Mouse (Mus musculus) right cerebral cortex, adult 18-20 months (tissue): ENCODE results near the gene Selenos.

Experiments used
- DNase-seq: peaks from one replicate; pipeline ENCODE4 v3.0.0; 2022; ENCODE audit warnings: mixed read lengths

Selenos gene

DNA sequence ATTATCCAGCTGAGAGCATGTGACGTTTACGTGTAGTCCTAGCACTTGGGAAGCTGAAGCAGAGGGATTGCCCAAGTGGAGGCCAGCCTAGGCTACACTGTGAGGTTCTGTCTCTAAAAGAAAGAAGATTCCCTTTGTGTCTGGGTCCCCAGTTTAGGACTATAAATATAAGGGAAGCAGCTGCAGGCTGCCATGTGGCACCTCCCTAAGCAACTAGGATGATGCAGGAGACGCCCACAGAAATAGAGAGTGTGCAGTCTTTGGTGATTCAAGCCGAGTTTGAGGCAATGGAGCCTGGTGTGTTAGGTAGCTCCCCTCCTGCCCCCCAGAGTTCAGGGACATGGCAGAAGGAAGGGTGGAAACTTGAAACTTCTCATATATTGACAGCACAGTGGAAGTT, 8.2 kb downstream of the Selenos start:
- DNase-seq: peak; percentile 75

DNA sequence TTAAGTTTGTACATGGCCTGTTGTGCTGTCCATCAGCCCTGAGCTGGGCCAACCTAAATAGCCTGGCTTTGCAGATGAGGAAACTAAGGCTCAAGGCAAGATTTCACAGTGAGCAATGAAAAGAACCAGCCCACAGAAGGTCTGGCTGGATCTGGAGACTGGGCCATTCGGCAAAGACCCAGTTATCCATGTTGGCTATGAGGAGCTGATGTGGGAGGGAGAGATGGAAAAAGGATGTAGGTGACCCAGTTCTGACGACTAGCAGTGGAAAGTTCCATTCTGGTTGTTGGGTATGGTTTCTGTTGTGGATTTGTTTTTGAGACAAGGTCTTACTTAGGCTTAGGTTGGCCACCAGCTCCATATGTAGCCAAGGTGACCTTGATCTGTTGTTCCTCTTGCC, 8.6 kb downstream of the Selenos start:
- peak; percentile 48 for DNase-seq

DNA sequence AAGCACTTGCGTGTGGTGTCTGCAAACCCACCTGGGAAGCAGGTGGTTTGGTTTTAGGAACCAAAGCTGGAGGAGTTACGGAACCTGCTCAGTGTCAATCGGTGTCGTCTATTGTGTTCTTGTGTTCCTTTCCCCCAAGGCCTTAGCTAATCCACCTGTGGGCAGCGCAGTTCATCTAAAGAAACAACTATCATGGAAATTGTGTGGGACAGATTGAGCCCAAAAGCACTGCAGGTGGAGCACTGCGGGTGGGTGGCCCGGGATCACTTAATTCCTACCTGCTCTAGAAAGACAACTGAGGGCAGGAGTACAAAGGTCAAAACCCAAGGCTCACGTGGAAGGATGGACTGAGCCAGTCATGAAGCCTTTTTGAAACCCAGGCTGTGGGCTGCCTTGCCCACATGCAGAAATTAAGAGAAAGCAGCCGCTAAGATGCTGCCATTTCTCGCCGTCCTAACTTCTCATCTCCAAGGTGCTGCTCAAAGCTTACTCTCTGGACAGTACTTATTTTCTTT, 11.3 kb downstream of the Selenos start:
- DNase-seq: no peak

DNA sequence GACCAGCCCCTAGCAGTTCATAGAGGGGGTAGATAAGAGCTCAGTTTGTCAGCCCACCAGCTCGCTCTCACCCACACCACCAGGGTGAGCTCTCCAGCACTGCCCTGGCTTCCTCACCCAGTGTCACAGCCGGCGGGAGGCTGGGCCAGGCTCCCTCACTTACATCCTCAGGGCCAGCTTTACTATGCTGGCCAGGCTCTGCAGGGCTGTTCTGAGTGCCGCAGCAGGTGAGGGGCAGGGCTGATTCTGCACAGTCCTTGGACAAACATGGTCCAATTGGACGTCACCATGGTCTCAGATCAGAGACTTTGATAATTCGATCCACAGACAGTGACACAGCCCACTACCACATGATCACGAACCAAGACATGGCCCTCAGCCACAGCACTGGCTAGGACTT, 12.1 kb downstream of the Selenos start:
- DNase-seq: no peak

DNA sequence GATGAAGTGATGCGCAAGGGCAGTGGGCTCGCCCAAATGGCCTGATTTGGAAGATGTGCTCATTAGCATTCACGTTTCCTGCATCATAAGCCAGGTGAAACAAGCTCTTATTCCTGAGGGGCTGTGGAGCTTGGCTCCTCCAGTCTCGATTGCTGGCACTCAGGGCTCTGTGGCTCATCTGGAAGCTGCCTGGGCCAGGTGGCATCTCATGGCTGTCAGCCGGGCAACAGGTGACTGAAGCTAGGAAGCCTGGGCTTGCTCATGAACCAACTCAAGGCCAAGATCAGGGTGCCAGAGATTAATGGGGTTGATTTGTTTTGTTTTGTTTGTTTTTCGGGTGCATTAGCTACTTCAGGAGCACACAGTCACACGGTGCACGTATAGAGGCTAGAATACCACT, 13.2 kb downstream of the Selenos start:
- DNase-seq: no peak

DNA sequence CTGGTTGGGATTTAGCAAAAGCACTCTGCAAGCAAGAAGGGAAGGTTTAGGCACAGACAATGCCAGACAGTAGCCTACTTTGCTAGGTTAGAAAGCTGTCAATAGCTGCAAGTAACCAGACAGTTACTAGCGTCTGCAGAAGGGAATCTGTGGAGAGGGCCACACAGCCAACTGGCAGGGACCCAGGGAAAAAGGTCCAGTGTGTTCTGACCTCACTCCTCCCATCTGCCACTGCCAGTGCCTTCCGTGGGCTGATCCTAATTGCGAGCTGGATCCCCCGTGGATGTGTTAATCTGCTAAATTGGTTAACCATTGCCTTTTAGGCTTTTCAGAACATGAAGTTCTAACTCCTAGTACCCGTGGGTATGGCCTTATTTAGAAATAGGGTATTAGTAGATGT, 14.7 kb downstream of the Selenos start:
- no peak for DNase-seq

DNA sequence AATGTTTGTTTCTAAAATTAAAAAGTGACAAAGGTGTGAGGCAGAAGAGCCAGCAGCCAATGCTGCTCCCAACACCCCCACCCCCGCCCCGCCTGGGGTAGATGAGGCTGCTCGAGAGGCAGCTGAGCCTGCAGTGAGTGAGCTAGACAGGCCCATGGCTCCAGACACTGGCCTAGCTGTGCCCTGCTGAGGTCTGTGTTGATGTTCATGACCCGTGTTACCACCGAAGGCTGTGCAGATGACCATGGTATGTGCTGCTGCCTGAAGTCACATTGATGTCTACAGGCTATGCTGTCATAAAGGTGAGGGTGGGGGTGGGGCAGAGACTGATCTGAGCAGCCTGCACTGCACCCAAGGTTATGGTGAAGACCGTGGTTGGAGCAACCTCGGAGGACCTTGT, 19.4 kb downstream of the Selenos start:
- no peak for DNase-seq

DNA sequence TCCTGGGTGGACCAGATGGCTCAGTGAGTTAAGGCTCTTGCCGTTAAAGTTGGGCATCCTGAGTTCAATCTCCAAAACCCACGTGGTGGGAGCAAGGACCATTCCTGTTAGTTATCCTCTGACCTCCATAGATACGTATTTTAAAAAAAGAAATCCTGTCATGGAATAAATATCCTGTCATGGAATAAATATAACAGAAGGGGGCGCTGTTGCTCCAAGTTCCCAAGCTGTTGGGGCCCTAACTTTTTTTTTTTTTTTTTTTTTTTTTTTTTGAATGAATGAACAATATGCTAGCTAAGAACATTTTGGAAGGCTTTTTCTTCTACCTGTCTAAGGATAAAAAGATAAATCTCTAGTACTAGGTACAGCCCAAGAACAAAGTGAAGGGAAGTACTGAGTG, 22.4 kb downstream of the Selenos start:
- no peak for DNase-seq

DNA sequence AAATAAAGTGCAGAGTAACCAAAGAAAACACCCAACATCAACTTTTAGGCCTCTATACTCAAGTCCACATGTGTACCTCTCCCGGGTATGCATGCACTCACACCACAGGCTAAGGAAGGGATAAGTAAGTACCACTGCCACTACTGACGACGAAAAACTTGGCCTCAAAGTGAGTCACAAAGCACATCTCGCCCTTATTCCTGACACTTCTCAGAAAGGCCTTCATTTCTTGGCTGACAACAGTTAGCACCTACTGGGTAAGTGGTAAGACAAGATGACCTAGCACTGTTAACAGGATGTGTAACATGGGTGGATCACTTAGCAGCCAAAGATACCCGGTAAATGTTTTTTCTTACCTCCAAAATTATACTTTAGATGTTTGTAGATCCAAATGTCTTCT, 25.1 kb downstream of the Selenos start:
- DNase-seq: no peak

DNA sequence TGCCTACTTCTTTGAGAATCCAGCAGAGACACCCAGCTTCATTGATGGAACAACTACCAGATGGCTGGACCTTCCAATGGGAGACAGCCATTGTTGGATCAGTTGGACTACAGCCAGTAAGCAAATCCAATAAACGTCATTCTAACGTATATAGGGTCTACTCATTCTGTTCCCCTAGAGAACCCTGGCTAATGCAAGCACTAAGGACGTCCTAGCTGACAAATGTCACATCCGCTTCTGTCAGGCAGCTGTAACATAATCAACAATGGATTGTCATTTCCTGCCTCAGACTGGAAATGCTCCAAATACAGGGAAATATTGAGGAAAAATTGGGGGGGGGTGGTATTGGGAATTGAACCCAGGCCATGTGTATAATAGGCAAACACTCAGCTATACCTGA, 26.3 kb downstream of the Selenos start:
- no peak for DNase-seq

DNA sequence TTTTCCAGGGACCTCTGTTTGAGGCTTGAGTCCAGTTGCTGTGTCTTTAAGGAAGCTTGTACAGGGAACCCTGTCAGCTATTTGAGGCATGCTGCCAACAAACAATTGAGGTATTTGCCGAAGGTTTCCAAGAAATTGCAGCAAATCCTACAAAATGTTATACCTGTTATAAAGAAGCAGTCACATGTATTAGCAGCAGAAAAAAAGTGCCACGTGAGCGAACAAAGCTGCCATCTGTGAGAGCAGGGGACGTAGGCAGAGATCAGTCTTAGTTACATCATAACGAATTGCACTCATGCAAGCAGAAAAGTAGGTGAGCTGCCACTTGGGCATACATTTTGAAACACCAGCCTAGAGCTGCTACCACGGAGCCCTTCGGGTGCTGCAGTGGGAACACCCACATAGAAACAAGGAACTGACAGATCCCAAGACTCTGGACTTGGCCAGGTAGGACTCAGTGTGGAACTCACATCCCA, 27.2 kb downstream of the Selenos start:
- peak; percentile 25 for DNase-seq

DNA sequence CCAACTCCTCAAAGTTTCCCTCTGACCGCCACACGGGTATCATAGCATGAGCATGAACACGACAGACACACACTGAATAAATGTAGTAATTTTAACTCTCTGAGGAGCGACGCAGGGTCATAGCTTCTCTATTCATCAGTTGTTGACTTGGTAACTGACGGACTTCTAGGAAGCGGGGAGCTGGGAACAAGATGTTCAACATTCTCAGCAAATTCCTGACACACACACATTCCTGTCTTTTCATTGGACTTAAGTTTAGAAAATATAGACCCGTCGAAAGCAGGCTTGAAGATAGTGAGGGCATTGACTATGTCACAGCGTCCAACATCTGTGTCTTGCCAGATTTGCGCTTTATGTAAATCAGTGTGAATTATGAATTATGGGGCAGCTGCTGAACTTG, 27.8 kb downstream of the Selenos start:
- no peak for DNase-seq

DNA sequence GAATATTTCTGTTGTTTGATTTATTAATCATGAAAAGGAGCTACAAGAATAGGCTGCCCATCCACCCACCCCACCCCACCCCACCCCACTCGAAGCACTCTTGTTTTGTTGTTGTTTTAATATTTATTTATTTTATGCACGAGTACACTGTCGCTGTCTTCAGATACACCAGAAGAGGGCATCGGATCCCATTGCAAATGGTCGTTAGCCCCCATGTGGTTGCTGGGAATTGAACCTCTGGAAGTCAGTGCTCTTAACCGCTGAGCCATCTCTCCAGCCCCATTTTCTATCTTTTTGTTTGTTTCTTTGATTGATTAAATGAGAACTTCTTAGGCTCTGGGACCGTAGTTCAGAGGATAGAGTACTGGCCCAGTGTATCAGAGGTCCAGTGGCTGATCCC, 28.5 kb downstream of the Selenos start:
- DNase-seq: peak; percentile 24

DNA sequence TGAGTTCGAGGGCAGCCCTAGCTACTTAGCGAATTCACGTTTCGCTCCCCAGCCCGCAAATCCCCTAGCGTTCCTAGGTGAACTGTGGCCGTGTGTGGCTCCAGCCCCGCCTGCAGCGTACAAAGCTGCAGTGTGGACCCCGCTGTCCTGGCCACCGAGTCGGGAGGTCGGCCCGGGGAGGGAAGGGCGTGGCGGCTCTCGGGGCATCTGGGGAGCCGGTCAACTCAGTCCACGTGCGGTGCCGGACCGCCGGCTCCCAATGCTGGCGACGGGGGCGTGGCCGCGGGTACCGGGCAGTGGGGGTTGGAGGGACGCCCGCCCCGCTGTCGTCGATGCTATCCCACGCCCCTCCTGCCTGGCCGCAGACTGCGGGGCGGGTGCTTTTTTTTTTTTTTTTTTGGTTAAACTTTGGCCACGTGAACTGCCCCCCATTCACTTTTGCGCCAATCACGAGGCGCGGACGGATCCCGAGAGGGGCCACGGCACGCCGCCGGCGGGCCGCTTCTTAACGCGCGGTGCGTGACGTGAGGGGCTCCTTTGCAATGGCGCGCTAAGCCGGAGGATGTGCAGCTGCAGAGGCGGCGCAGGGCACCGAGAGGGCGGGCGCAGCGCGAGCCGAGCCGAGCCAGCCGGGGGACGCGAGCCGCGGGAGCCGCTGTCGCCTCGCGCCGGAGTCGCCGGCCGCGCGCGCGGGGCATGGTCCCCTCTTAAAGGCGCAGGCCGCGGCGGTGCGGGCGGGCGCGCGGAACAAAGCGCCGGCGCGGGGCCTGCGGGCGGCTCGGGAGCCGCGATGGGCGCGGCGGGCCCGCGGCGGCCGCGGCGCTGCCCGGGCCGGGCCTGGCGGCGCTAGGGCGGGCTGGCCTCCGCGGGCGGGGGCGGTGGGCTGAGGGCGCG, 29.8 kb downstream of the Selenos start, which contains the start of gene Chsy1:
Gene Chsy1 (plus strand): TSS at position 555 of the 894 bp plus-strand sequence.
- DNase-seq: peak; percentile 92

DNA sequence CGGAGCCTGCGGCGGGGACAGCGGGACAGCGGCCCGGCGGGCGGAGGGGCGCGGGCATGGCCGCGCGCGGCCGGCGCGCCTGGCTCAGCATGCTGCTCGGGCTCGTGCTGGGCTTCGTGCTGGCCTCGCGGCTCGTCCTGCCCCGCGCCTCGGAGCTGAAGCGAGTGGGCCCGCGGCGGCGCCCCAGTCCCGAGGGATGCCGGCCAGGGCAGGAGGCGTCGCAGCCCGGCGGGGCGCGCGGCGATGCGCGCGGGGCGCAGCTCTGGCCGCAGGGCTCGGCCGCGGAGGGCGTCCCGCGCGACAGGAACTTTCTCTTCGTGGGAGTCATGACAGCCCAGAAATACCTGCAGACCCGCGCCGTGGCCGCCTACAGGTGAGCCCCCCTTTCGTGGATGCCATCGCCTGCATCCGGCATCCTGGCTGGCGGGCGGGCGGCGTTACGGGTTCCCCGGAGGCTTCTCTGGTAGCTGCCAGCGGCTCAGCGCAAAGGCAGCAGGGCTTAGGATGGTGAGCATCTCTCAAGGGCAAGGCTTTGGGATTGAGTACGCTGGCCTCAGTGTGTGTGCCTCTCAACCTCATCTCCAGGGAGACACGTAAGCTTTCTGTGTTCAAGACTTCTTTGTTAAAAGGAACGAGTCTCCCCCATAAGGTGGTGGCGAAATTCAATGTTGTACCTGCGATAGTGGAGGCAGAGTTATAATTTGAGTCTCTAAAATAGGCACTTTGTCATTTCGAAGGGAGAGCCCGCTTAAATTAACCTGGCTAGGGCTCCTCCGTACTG, 30.6 kb downstream of the Selenos start:
- DNase-seq: peak; percentile 29

DNA sequence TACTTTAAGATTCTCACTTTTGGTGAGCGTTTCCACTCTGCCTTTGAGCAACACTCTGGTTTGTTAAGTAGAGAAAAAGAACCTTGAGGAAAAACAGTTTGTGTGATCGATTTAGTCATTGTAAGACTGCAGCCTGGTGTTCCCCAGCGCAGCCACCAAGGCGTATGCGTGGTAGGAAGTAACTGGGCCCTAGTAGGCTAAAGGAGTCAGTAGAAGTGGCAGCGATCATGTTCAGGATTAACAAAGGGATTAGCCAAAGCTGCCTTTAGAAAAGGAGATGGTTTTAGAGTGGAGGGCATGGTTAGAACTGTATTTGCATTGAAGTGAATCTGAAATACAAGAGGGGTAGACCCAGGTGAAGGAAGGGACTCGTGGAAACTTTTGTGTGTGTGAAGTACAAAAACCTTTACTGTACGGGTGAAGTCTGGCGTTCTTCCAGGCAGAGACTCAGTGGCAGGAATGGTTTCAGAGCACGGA, 31.2 kb downstream of the Selenos start:
- no peak for DNase-seq

DNA sequence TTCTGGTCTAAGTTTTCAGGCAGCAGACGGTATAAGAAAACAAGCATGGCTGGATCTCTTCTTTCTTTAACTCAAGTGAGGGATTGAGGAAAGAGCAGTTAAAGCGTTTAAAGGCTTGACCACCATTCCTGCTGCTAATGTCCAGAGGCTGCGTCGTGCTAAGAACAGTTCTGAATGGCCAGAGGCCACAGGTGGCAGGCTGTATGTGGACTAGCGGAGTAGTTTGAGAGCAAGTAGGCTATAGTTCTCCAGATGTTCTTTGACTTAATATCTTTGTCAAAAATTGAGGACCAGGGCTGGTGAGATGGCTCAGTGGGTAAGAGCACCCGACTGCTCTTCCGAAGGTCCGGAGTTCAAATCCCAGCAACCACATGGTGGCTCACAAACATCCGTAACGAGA, 31.8 kb downstream of the Selenos start:
- DNase-seq: no peak

DNA sequence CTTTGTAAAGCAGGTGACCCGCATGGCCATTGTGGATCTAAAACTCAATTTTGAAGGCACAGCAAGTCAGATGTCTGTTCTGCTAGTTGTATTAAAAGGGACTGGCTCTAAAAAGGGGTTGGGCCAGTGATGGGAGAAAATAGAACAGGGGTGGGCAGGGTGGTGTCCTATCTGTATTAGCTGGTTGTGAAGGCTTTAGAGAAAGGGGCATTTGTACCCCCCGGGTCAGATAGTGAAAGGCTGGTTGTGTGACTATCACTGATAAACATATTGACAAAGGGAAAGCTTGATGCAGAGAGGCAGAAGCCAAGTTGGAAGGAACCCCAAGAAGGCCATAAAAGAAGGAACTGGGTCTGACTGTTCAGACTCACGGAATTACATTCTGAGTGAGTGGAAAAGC, 34.1 kb downstream of the Selenos start:
- no peak for DNase-seq

DNA sequence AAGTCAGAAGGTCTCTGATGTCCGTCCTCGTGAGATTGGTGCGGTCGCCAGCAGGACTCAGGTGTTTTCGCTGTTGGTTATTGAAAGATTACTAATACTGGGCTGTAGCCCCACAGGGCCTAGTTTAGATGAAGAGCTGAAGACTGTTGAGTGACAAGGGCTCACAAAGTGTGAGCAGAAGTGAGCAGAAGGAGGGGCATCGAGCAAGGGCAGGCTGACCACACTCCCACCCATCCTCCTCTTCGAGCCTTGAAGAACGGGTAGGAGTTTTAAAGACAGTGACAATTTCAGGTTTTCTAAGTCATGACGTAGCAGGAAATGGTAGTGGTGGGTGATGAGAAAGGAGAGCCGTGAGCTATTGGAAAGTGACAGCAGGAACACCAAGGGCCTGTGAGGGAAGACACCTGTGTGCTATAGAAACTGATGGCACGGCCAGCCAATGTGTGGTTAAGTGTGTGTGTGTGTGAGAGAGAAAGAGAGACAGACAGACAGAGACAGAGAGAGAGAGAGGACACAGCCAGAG, 36.4 kb downstream of the Selenos start:
- DNase-seq: no peak

DNA sequence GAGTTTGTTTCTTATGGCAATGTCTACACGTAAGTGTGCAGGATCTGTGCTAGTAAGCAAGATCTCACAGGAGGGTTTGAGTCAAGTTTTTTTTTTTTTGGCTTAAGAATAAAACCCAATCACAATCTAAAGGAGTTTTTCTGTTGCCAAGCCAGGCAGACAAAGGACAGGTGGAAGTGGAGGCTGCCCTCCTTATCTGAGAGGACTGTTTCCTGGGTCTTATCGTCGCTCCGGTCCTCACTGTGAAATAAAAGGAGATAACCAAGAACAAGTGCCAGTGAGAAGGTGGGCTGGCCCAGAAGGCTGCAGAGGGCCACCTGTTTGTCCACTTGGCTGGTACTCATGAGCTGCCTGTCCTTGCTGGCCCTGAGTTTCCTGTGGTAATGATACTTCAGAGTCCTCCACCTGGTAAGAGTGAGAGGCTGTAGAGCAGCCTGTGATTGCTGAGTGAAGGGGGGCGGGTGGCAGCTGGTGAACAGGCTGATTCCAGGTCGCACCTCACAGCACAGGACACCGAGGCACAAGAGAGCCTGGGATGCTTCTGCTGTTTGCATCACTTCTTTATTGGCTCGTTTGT, 37.5 kb downstream of the Selenos start:
- no peak for DNase-seq

DNA sequence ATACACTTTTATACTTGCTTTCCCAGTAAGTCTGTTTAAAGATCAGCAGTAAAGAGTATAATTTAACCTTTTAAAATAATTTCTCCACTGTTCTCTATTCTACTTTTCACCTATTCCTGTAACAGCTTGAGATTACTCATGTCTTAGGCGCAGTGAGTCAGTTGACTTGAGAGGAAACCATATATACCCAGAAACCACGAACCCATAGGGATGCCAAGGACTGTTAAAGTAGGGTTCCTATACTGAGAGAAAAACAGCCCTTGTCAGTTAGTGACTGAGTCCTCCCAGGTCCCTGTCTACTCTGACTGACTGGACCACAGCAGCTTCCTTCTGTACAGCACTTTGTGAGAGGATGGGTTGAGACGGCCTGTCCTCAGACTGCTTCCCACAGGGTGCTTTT, 38.6 kb downstream of the Selenos start:
- no peak for DNase-seq

DNA sequence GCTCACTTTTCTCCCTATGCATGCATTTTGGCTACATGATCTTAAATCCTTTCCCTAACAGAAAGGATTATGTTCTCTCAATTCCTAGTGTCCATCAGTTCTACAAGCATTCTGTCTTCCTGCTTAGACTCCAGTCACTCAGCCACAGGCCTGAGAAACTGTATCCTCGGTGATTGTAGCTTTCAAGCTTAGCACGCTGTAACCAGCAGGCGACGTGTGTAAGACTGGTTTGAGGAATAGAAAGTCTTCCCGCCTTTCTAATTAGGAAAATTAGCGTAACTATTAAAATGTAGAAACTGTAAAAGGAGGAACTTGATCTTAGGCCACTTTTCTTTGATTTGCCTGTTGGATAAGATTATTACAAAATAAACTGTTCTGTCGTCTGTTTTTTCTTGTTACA, 39.3 kb downstream of the Selenos start:
- DNase-seq: no peak

DNA sequence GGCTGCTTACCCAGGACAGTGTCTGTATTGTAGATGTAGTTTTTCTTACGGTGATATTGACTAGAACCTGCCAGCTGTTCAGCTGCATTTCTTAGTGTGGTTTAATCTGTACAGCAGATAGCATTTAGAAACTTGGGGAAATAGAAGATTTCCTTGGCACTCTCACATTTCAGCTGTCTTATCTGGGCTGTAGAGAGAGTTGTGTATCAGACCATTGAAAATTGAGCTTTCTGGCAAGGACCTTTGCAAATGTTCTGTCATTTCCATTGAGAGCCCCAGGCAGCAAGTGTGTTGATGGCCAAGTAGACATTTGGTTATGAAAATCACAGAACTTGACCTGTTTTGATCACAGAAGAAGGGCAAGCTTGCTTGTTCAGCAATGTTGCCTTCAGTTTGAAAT, 40.7 kb downstream of the Selenos start:
- no peak for DNase-seq
